Mouse (Mus musculus) midbrain, embryonic 15.5 days (tissue): ENCODE data around the gene Sema6d. TPM values are rescaled to one million over a fixed set of nuclear protein-coding genes. Genes with fewer than 3 reads are reported as not detected.

Source experiments
- ATAC-seq: fragments of 200-750 bp; cut with Nextera tagmentation; replicated peaks from 2 replicates; pipeline ENCODE4 v1.8.0; 2017; ENCODE audit warnings: moderate TSS enrichment
- H3K27ac ChIP-seq: fragments of 300-500 bp; sonication (generic); 2 replicates; pipeline ENCODE4 v1.5.1; 2015; ENCODE audit warnings: mild to moderate bottlenecking, inconsistent platforms
- H3K27me3 ChIP-seq: fragments of 300-500 bp; sonication (generic); replicated peaks from 2 replicates; pipeline ENCODE4 v1.6.1; 2015; ENCODE audit warnings: inconsistent platforms
- H3K36me3 ChIP-seq: fragments of 300-500 bp; sonication (generic); replicated peaks from 2 replicates; pipeline ENCODE4 v1.6.1; 2015; ENCODE audit warnings: inconsistent platforms
- H3K4me1 ChIP-seq: fragments of 300-500 bp; sonication (generic); 2 replicates; pipeline ENCODE4 v1.6.1; 2015; ENCODE audit warnings: inconsistent platforms
- H3K4me2 ChIP-seq: fragments of 300-500 bp; sonication (generic); 2 replicates; pipeline ENCODE4 v1.6.1; 2015; ENCODE audit warnings: inconsistent platforms, mild to moderate bottlenecking, moderate library complexity
- H3K4me3 ChIP-seq: fragments of 300-500 bp; sonication (generic); 2 replicates; pipeline ENCODE4 v1.5.1; 2015; ENCODE audit warnings: mild to moderate bottlenecking, inconsistent platforms
- H3K9ac ChIP-seq: fragments of 300-500 bp; sonication (generic); 2 replicates; pipeline ENCODE4 v1.6.1; 2015; ENCODE audit warnings: mild to moderate bottlenecking, inconsistent platforms
- H3K9me3 ChIP-seq: fragments of 300-500 bp; sonication (generic); 2 replicates; pipeline ENCODE4 v1.6.1; 2016; ENCODE audit warnings: inconsistent platforms
- WGBS: fragments of 180-500 bp; shearing (Covaris S2); methylation state at CpG from one replicate; pipeline ENCODE4 v1.1.7; 2015; ENCODE audit warnings: mixed read lengths; 5-methylcytosine and 5-hydroxymethylcytosine counted together
- polyA plus RNA-seq: library from polyadenylated mRNA; unstranded; fragments of >200 nt; fragmentation: Nextera tagmentation; extraction: Ambion mirVana; gene quantifications from 2 replicates; pipeline ENCODE4 v1.2.1, GENCODE M21; 2015

Sema6d gene
- polyA plus RNA-seq, 1 experiment from 2014 or later: 34.7 TPM

DNA sequence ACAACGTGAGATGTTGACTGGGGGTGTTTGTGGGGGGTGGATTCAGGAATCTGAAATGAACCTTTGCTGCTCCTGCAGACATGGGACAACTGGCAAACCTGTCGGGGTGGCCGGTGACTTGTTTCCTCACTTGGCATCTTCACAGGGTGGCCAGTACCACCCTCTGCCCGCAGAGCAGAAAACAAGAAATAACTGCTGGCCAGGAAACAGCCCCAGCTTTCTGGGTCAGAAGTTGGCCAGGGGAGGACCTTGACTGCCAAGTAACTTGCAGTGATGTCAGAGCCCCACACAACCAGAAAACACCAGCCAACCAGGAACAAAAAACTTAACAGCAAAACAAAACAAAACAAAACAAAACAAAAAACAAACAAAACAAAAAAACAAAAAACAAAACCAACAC is 518.8 kb downstream of the Sema6d start:
- H3K4me3 ChIP-seq: no peak overlapping the region
- H3K9me3 ChIP-seq: no peaks in the 10 kb centered on the region
- H3K27ac ChIP-seq: no peak overlapping the region
- no peaks in the 10 kb centered on the region for H3K36me3 ChIP-seq
- 68% methylated on average over 4 of the region's 4 CpGs for WGBS
- no peak overlapping the region for H3K4me2 ChIP-seq
- peaks cover 19% of the 10 kb centered on the region for H3K27me3 ChIP-seq
- no peak for ATAC-seq
- peaks cover 26% of the 10 kb centered on the region for H3K4me1 ChIP-seq
- H3K9ac ChIP-seq: no peak overlapping the region

DNA sequence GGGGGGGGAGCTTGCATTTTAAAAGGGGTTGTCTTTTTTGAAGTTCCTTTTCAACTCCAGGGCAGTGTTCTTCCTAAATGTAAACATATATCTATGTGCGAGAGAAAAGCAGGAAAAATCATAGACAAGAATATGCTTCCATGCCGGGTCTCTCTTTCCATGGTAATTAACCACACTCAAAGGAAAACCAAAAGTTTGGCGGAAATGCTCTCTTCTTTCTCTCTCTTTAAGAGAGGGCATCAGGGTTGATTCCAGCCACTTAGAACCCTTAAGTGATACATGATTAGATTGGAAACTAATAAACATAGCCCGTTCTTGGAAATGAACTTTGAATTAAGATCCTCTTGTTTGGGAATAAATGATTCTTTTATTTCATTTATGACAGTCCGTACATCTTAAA is 519.2 kb downstream of the Sema6d start:
- 16% methylated on average over 5 of the region's 5 CpGs for WGBS
- Histone ChIP-seq H3K4me2 (peak overlapping the region; percentile 96), H3K4me3 (peak overlapping the region; percentile 71), H3K4me1 (peaks cover 26% of the 10 kb centered on the region), H3K9ac (no peak overlapping the region), H3K9me3 (no peaks in the 10 kb centered on the region), H3K27ac (peak overlapping the region; percentile 89; the same call in 1 of the 2 replicates), H3K36me3 (no peaks in the 10 kb centered on the region), H3K27me3 (peaks cover 19% of the 10 kb centered on the region)
- ATAC-seq: no peak

DNA sequence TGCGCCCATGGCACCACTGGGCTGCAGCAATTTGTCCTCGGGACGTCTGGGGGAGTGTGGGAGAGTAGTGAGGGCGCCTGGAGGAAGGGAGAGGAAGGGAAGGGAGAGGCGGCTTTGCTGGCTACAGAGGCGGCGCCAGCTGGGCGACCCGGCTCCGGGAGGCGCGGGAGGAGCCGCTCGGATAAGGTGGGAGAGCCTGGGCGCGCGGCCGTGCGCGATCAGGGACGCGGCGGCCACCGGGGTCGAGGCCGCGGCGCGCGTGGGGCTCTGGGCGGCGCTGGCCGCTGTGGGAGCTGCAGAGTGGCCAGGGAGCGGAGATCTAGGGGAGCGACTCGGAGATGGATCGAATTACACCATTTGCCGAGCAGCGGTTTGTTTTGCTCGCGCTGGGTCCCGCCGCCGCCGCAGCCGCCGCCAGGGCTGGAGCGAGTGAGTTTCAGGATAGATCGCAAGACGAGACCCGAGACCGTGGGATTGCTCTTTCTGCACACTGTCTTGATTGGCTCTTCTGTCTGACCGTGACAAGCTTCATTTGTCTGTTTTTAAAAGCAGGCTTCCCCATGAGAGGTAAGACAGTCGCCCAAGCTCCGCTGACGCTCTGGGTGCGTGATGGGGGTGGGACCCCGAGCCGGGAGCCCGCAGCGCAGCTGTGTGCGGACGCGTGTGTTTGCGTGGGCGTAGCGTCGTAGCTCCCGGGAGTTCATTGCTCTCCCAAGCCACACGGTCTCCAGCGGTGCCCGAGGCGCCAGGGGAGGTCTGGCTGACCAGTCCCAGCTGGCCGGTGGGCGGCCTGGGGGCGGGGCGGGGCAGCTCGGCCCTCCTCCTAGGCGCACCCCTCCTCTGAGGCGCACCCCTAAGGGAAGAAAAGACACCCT is 520.2 kb downstream of the Sema6d start:
- peaks cover 19% of the 10 kb centered on the region for H3K27me3 ChIP-seq
- peaks cover 26% of the 10 kb centered on the region for H3K4me1 ChIP-seq
- ATAC-seq: peak; percentile 86
- no peaks in the 10 kb centered on the region for H3K9me3 ChIP-seq
- WGBS: under 1% methylated on average over 79 of the region's 80 CpGs
- H3K36me3 ChIP-seq: no peaks in the 10 kb centered on the region
- peak overlapping the region; percentile 96 for H3K4me2 ChIP-seq
- peak overlapping the region; percentile 71 for H3K4me3 ChIP-seq
- H3K9ac ChIP-seq: peak overlapping the region; percentile 69
- peak overlapping the region; percentile 89 for H3K27ac ChIP-seq

DNA sequence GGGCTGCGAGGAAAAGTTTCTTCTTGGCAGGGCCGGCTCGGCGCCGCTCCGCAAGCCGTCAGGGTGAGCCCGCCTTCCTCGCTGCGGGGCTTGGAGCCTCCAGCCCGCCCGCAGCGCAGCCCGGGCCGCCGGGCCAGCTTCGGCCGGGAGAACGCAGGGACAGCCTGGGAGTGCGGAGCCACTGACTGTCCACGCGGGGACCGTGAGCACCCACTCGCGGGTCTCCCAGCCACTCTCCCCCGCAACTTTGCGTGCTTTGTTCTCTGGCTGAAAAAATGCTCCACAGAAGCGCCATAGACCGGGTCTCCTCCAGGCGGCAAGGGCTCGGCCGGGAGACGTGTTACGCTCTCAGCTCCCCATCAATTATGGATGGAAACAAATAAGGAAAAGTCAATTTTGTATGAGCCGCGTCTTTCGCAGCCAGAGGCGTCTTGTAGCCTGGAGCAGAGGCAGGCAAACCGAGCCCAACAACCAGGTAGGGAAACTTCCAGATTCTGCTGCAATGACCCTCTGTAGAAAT is 520.9 kb downstream of the Sema6d start:
- H3K4me1 ChIP-seq: peaks cover 26% of the 10 kb centered on the region
- H3K4me3 ChIP-seq: peak overlapping the region; percentile 71
- peak overlapping the region; percentile 89 for H3K27ac ChIP-seq
- 0% methylated on average over 39 of the region's 39 CpGs for WGBS
- peak overlapping the region; percentile 96 for H3K4me2 ChIP-seq
- no peaks in the 10 kb centered on the region for H3K36me3 ChIP-seq
- peak overlapping the region; percentile 69 for H3K9ac ChIP-seq
- H3K27me3 ChIP-seq: peaks cover 19% of the 10 kb centered on the region
- ATAC-seq: no peak
- H3K9me3 ChIP-seq: no peaks in the 10 kb centered on the region

- WGBS: 25% methylated on average over 13 of the region's 13 CpGs
- no peak for ATAC-seq
- Histone ChIP-seq H3K36me3 (no peaks in the 10 kb centered on the region), H3K4me3 (peak overlapping the region; percentile 71), H3K27me3 (peaks cover 19% of the 10 kb centered on the region), H3K9me3 (no peaks in the 10 kb centered on the region), H3K9ac (peak overlapping the region; percentile 69), H3K4me1 (peaks cover 26% of the 10 kb centered on the region), H3K27ac (peak overlapping the region; percentile 89; the same call in 1 of the 2 replicates), H3K4me2 (peak overlapping the region; percentile 96)
These were observed 521.5 kb downstream of the Sema6d start for GRCm38 (mm10) chr2:124611226-124611625.

DNA sequence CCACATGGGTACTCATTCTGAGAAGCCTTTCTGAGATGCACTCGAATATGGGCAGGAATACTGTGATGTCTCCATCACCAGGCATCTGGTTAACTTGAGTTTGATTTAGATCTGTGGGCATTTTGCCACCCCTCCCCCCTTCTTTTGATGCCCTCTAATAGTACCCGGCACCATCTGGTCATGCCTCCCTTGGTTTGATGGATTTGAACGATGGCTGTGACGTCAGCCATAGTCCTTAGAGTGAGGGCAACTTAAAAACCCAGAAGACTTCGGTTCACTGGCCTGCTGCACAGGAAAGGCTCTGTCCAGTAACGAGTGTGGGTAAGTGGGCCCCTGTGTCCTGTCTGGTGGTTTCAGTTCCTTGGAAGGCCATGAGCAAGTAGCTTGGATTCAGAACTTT is 522.5 kb downstream of the Sema6d start:
- ATAC-seq: no peak
- WGBS: 27% methylated on average over 6 of the region's 6 CpGs
- peak overlapping the region; percentile 96 for H3K4me2 ChIP-seq
- no peaks in the 10 kb centered on the region for H3K36me3 ChIP-seq
- peak overlapping the region; percentile 71 for H3K4me3 ChIP-seq
- H3K27me3 ChIP-seq: peaks cover 14% of the 10 kb centered on the region
- no peak overlapping the region for H3K27ac ChIP-seq
- H3K9ac ChIP-seq: no peak overlapping the region
- H3K4me1 ChIP-seq: peaks cover 26% of the 10 kb centered on the region
- no peaks in the 10 kb centered on the region for H3K9me3 ChIP-seq

DNA sequence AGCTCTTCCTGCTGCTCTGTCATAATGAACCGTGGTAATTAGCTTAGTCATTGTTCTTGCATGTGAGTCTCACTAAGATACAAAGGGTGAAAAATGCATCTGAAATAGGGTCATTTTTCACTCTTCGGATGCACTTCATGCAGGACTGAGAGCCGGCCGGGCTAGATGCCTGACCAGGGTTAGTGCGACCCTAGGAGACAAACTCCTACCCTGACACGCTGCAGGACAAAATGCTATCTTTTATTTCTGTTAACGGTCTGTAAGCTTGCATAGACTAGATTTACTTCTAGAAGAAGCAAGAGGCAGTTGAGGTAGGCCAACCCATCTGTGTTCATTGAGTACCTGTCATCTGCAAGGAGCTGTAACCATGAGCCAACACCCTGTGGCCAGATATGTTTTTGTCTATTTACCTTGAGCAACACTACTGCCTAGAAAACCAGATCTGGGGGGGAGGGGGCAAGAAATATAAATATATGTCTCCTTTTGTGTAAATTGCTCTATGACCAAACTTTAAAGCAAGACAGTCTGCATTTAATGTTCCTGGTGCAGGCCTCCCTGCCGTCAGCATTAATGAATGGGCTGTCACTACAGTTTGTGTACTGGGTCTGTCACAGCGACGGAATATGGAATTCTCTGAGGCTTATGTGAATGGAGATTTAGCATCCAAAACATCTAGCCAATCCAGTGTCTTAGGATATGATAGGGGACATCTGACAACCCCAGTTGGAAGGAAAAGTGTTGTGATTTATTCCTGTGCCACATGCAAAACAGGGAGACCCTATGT is 523.1 kb downstream of the Sema6d start:
- H3K27ac ChIP-seq: no peak overlapping the region
- H3K36me3 ChIP-seq: no peaks in the 10 kb centered on the region
- H3K4me2 ChIP-seq: peak overlapping the region; percentile 96
- 40% methylated on average over 10 of the region's 10 CpGs for WGBS
- no peaks in the 10 kb centered on the region for H3K9me3 ChIP-seq
- peaks cover 8% of the 10 kb centered on the region for H3K27me3 ChIP-seq
- no peak for ATAC-seq
- no peak overlapping the region for H3K9ac ChIP-seq
- peak overlapping the region; percentile 71 for H3K4me3 ChIP-seq
- peaks cover 26% of the 10 kb centered on the region for H3K4me1 ChIP-seq

- H3K4me1 ChIP-seq: peaks cover 26% of the 10 kb centered on the region
- ATAC-seq: no peak
- no peaks in the 10 kb centered on the region for H3K9me3 ChIP-seq
- H3K4me3 ChIP-seq: no peak overlapping the region
- H3K9ac ChIP-seq: no peak overlapping the region
- H3K36me3 ChIP-seq: no peaks in the 10 kb centered on the region
- H3K4me2 ChIP-seq: peak overlapping the region; percentile 96
- no peaks in the 10 kb centered on the region; the same call in 1 of the 2 replicates for H3K27me3 ChIP-seq
- H3K27ac ChIP-seq: no peak overlapping the region
- 65% methylated on average over 3 of the region's 3 CpGs for WGBS
These were observed 524.0 kb downstream of the Sema6d start for GRCm38 (mm10) chr2:124613671-124614210.

DNA sequence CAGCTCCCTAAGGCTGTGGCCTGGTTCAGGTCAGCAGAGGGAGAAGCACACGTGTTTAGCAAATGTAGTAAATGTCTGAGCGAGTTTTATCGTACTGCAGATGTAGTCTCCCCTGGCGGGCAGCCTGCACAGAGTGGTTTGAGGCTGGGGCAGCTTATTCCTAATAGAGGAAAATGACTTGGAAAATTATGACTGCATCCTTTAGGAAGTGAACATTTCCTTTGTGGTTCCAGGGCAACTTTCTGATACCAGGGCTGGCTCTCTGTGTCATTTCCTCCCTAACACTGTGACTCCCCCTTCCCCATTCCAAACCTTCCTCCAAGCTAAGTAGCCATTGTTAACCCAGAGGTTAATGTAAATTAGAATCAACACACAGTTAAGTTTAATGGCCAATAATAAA is 527.0 kb downstream of the Sema6d start:
- H3K9ac ChIP-seq: no peak overlapping the region
- H3K36me3 ChIP-seq: no peaks in the 10 kb centered on the region
- H3K4me3 ChIP-seq: no peak overlapping the region
- no peaks in the 10 kb centered on the region for H3K27me3 ChIP-seq
- no peaks in the 10 kb centered on the region for H3K9me3 ChIP-seq
- H3K27ac ChIP-seq: no peak overlapping the region
- WGBS: 75% methylated on average over 4 of the region's 4 CpGs
- ATAC-seq: no peak
- H3K4me1 ChIP-seq: peaks cover 7% of the 10 kb centered on the region; the same call in 1 of the 2 replicates
- no peak overlapping the region for H3K4me2 ChIP-seq

DNA sequence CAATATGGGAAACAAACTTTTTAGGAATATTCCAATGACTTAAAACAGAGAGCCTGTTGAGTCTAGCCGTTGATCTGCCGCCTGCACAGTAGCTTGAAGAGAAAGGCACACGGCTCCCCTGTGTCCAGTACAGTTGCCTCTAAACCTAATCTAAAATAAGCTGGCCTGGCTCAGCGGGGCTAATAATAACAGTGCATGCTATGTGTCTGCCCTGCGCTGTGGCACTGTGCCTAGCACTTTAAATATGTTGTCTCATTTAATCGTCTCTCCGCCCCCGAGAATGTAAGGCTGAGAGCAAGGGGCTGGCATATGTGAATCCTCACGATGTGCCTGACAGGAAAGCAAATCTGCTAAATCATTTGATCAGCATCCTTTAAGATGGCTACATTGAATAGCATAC is 527.7 kb downstream of the Sema6d start:
- Histone ChIP-seq H3K9me3 (no peaks in the 10 kb centered on the region), H3K4me1 (peaks cover 1% of the 10 kb centered on the region; the same call in 1 of the 2 replicates), H3K36me3 (no peaks in the 10 kb centered on the region), H3K4me3 (no peak overlapping the region), H3K27ac (no peak overlapping the region), H3K9ac (no peak overlapping the region), H3K4me2 (no peak overlapping the region), H3K27me3 (no peaks in the 10 kb centered on the region)
- ATAC-seq: no peak
- WGBS: 71% methylated on average over 9 of the region's 9 CpGs

DNA sequence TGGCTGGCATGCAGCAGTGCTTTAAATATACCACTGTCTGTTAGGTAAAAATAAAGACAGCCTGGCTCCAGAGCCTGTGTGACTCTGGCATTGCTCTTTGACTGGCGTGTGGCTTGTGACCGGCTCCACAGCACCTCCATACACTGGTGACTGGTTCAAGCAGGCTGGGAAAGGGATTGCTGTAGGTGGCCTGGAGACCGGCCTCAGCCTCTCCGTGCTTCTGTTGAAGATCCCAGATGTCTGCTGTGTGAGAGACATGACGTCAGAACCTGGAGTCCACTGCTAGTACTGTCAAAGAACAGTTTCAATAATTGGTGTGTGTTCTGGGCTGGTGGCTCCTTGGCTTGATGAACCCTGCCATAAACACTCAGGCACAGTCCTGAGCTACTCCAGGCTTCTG is 528.3 kb downstream of the Sema6d start:
- H3K4me2 ChIP-seq: no peak overlapping the region
- H3K27me3 ChIP-seq: no peaks in the 10 kb centered on the region
- no peaks in the 10 kb centered on the region for H3K4me1 ChIP-seq
- no peak overlapping the region for H3K9ac ChIP-seq
- no peak overlapping the region for H3K4me3 ChIP-seq
- whole genome bisulfite sequencing: 90% methylated on average over 5 of the region's 5 CpGs
- no peaks in the 10 kb centered on the region for H3K36me3 ChIP-seq
- H3K27ac ChIP-seq: no peak overlapping the region
- no peaks in the 10 kb centered on the region for H3K9me3 ChIP-seq
- no peak for ATAC-seq
